Mouse (Mus musculus) kidney, embryonic 15.5 days (tissue): ENCODE measurements around the gene Ntm. TPM values are rescaled to one million over a fixed set of nuclear protein-coding genes. Genes with fewer than 3 reads are reported as not detected.

ENCODE experiments used
- ATAC-seq: fragments of 200-750 bp; cut with Nextera tagmentation; replicated peaks from 2 replicates; pipeline ENCODE4 v1.8.0; 2017; ENCODE audit warnings: moderate TSS enrichment; ENCODE audit not compliant: low FRiP score
- H3K27ac ChIP-seq: fragments of 300-500 bp; sonication (generic); 2 replicates; pipeline ENCODE4 v1.5.1; 2015; ENCODE audit warnings: mild to moderate bottlenecking, inconsistent platforms
- H3K27me3 ChIP-seq: fragments of 300-500 bp; sonication (generic); 2 replicates; pipeline ENCODE4 v1.6.1; 2015; ENCODE audit warnings: inconsistent platforms
- H3K36me3 ChIP-seq: fragments of 300-500 bp; sonication (generic); 2 replicates; pipeline ENCODE4 v1.6.1; 2015; ENCODE audit warnings: inconsistent platforms
- H3K4me1 ChIP-seq: fragments of 300-500 bp; sonication (generic); 2 replicates; pipeline ENCODE4 v1.6.1; 2015; ENCODE audit warnings: inconsistent platforms
- H3K4me2 ChIP-seq: fragments of 300-500 bp; sonication (generic); 2 replicates; pipeline ENCODE4 v1.6.1; 2015; ENCODE audit warnings: moderate library complexity, mild to moderate bottlenecking, inconsistent platforms
- H3K4me3 ChIP-seq: fragments of 300-500 bp; sonication (generic); replicated peaks from 2 replicates; pipeline ENCODE4 v1.5.1; 2015; ENCODE audit warnings: mild to moderate bottlenecking, inconsistent platforms
- H3K9ac ChIP-seq: fragments of 300-500 bp; sonication (generic); 2 replicates; pipeline ENCODE4 v1.6.1; 2015; ENCODE audit warnings: mild to moderate bottlenecking, inconsistent platforms
- H3K9me3 ChIP-seq: fragments of 300-500 bp; sonication (generic); replicated peaks from 2 replicates; pipeline ENCODE4 v1.6.1; 2016; ENCODE audit warnings: inconsistent platforms
- WGBS: fragments of 180-500 bp; shearing (Covaris S2); methylation state at CpG from one replicate; pipeline ENCODE4 v1.1.7; 2015; ENCODE audit warnings: mixed read lengths; 5-methylcytosine and 5-hydroxymethylcytosine counted together
- polyA plus RNA-seq: library from polyadenylated mRNA; unstranded; fragments of >200 nt; fragmentation: Nextera tagmentation; extraction: Ambion mirVana; gene quantifications from 2 replicates; pipeline ENCODE4 v1.2.1, GENCODE M21; 2015

Ntm gene
- polyA plus RNA-seq, 1 experiment from 2014 or later: 45.5 TPM

GRCm38 (mm10) chr9:29342303-29342702 lies 620.6 kb downstream of the Ntm start:
- H3K4me2 ChIP-seq: no peak overlapping the region
- no peaks in the 10 kb centered on the region for H3K27me3 ChIP-seq
- no peaks in the 10 kb centered on the region for H3K36me3 ChIP-seq
- ATAC-seq: peak; percentile 64
- 31% methylated on average over 7 of the region's 7 CpGs for WGBS
- H3K4me1 ChIP-seq: 0 out of 2 replicates have a peak, but pooled peaks cover 8% of the 10 kb centered on the region
- 0 out of 2 replicates have a peak overlapping the region, but pooled peaks have one; percentile 10 for H3K27ac ChIP-seq
- H3K9me3 ChIP-seq: no peaks in the 10 kb centered on the region
- H3K9ac ChIP-seq: no peak overlapping the region
- H3K4me3 ChIP-seq: no peak overlapping the region

GRCm38 (mm10) chr9:29341292-29341691 lies 621.6 kb downstream of the Ntm start:
- Histone ChIP-seq H3K4me3 (no peak overlapping the region), H3K36me3 (no peaks in the 10 kb centered on the region), H3K9me3 (no peaks in the 10 kb centered on the region), H3K27me3 (no peaks in the 10 kb centered on the region), H3K4me2 (no peak overlapping the region), H3K4me1 (0 out of 2 replicates have a peak, but pooled peaks cover 8% of the 10 kb centered on the region), H3K27ac (no peak overlapping the region), H3K9ac (no peak overlapping the region)
- 78% methylated on average over 3 of the region's 3 CpGs for WGBS
- ATAC-seq: no peak

GRCm38 (mm10) chr9:29335671-29336070 lies 627.3 kb downstream of the Ntm start:
- no peak overlapping the region for H3K9ac ChIP-seq
- H3K27ac ChIP-seq: 0 out of 2 replicates have a peak overlapping the region, but pooled peaks have one; percentile 9
- no peak overlapping the region for H3K4me3 ChIP-seq
- H3K4me2 ChIP-seq: no peak overlapping the region
- 85% methylated on average over 2 of the region's 2 CpGs for WGBS
- ATAC-seq: no peak
- no peaks in the 10 kb centered on the region for H3K36me3 ChIP-seq
- H3K9me3 ChIP-seq: no peaks in the 10 kb centered on the region
- H3K27me3 ChIP-seq: no peaks in the 10 kb centered on the region
- peaks cover 14% of the 10 kb centered on the region for H3K4me1 ChIP-seq

GRCm38 (mm10) chr9:29332296-29333090 lies 630.4 kb downstream of the Ntm start:
- Histone ChIP-seq H3K27ac (peak overlapping the region; percentile 79), H3K4me1 (peaks cover 14% of the 10 kb centered on the region), H3K36me3 (no peaks in the 10 kb centered on the region), H3K9me3 (no peaks in the 10 kb centered on the region), H3K4me3 (no peak overlapping the region), H3K9ac (no peak overlapping the region), H3K27me3 (no peaks in the 10 kb centered on the region), H3K4me2 (no peak overlapping the region)
- 14% methylated on average over 3 of the region's 3 CpGs for WGBS
- peak; percentile 76 for ATAC-seq

GRCm38 (mm10) chr9:29330486-29330885 lies 632.5 kb downstream of the Ntm start:
- WGBS: 69% methylated on average over 3 of the region's 3 CpGs
- no peak overlapping the region for H3K27ac ChIP-seq
- ATAC-seq: no peak

GRCm38 (mm10) chr9:29326283-29326682 lies 636.7 kb downstream of the Ntm start:
- Histone ChIP-seq H3K4me2 (no peak overlapping the region), H3K4me3 (no peak overlapping the region), H3K9me3 (no peaks in the 10 kb centered on the region), H3K4me1 (peaks cover under 1% of the 10 kb centered on the region; the same call in 1 of the 2 replicates), H3K9ac (no peak overlapping the region), H3K27me3 (no peaks in the 10 kb centered on the region), H3K27ac (no peak overlapping the region), H3K36me3 (no peaks in the 10 kb centered on the region)
- 93% methylated on average over 3 of the region's 3 CpGs for WGBS
- ATAC-seq: no peak

More at GRCm38 (mm10) chr9:29330486-29330885, 632.5 kb downstream of the Ntm start:
- Histone ChIP-seq H3K36me3 (no peaks in the 10 kb centered on the region), H3K4me2 (no peak overlapping the region), H3K27me3 (no peaks in the 10 kb centered on the region), H3K9ac (no peak overlapping the region), H3K4me3 (no peak overlapping the region), H3K9me3 (no peaks in the 10 kb centered on the region), H3K4me1 (peaks cover 14% of the 10 kb centered on the region)

- 84% methylated on average over 8 of the region's 8 CpGs for WGBS
- no peak overlapping the region for H3K4me2 ChIP-seq
These were observed 637.8 kb downstream of the Ntm start for GRCm38 (mm10) chr9:29325137-29325536.

GRCm38 (mm10) chr9:29319197-29319596 lies 643.7 kb downstream of the Ntm start:
- Histone ChIP-seq H3K4me3 (no peak overlapping the region), H3K9ac (no peak overlapping the region), H3K4me2 (peak overlapping the region; percentile 12; the same call in 1 of the 2 replicates), H3K27ac (peak overlapping the region; percentile 70), H3K9me3 (no peaks in the 10 kb centered on the region), H3K36me3 (no peaks in the 10 kb centered on the region), H3K27me3 (no peaks in the 10 kb centered on the region), H3K4me1 (peaks cover 44% of the 10 kb centered on the region)
- ATAC-seq: no peak; the same call in 1 of the 2 replicates
- WGBS: 0% methylated on average over 1 of the region's 1 CpGs

More at GRCm38 (mm10) chr9:29325137-29325536, 637.8 kb downstream of the Ntm start:
- Histone ChIP-seq H3K4me1 (no peaks in the 10 kb centered on the region), H3K9ac (no peak overlapping the region), H3K9me3 (no peaks in the 10 kb centered on the region), H3K27me3 (no peaks in the 10 kb centered on the region), H3K36me3 (no peaks in the 10 kb centered on the region), H3K27ac (no peak overlapping the region), H3K4me3 (no peak overlapping the region)
- ATAC-seq: no peak

GRCm38 (mm10) chr9:29318676-29319162 lies 644.2 kb downstream of the Ntm start:
- no peak overlapping the region for H3K9ac ChIP-seq
- WGBS: 6% methylated on average over 8 of the region's 8 CpGs
- no peaks in the 10 kb centered on the region for H3K27me3 ChIP-seq
- ATAC-seq: peak; percentile 84
- peak overlapping the region; percentile 70 for H3K27ac ChIP-seq
- no peaks in the 10 kb centered on the region for H3K36me3 ChIP-seq
- H3K4me2 ChIP-seq: peak overlapping the region; percentile 16; the same call in 1 of the 2 replicates
- no peaks in the 10 kb centered on the region for H3K9me3 ChIP-seq
- H3K4me1 ChIP-seq: peaks cover 48% of the 10 kb centered on the region
- H3K4me3 ChIP-seq: no peak overlapping the region

- no peaks in the 10 kb centered on the region for H3K27me3 ChIP-seq
- H3K4me1 ChIP-seq: peaks cover 48% of the 10 kb centered on the region
- WGBS: 10% methylated on average over 3 of the region's 3 CpGs
- no peak overlapping the region for H3K4me3 ChIP-seq
- H3K27ac ChIP-seq: peak overlapping the region; percentile 70
- H3K4me2 ChIP-seq: no peak overlapping the region; the same call in 1 of the 2 replicates
- no peak overlapping the region for H3K9ac ChIP-seq
- peak; percentile 60 for ATAC-seq
- H3K36me3 ChIP-seq: no peaks in the 10 kb centered on the region
- H3K9me3 ChIP-seq: no peaks in the 10 kb centered on the region
These were observed 645.3 kb downstream of the Ntm start for GRCm38 (mm10) chr9:29317623-29318022.

- Histone ChIP-seq H3K9ac (no peak overlapping the region), H3K4me1 (peaks cover 48% of the 10 kb centered on the region), H3K27me3 (no peaks in the 10 kb centered on the region), H3K27ac (no peak overlapping the region), H3K4me3 (no peak overlapping the region), H3K9me3 (no peaks in the 10 kb centered on the region), H3K4me2 (no peak overlapping the region), H3K36me3 (no peaks in the 10 kb centered on the region)
- ATAC-seq: no peak
- WGBS: 70% methylated on average over 8 of the region's 8 CpGs
These were observed 647.1 kb downstream of the Ntm start for GRCm38 (mm10) chr9:29315842-29316241.

- Histone ChIP-seq H3K27me3 (no peaks in the 10 kb centered on the region), H3K4me2 (no peak overlapping the region), H3K9me3 (no peaks in the 10 kb centered on the region), H3K9ac (no peak overlapping the region), H3K27ac (no peak overlapping the region), H3K4me1 (no peaks in the 10 kb centered on the region), H3K4me3 (no peak overlapping the region), H3K36me3 (no peaks in the 10 kb centered on the region)
- no peak for ATAC-seq
- 23% methylated on average over 2 of the region's 2 CpGs for WGBS
These were observed 656.0 kb downstream of the Ntm start for GRCm38 (mm10) chr9:29306961-29307360.
